Mouse (Mus musculus) midbrain, embryonic 10.5 days (tissue): ENCODE results near the gene Mif. TPM values are rescaled to one million over a fixed set of nuclear protein-coding genes. Genes with fewer than 3 reads are reported as not detected.

ENCODE experiments used
- DNase-seq: peaks from one replicate; pipeline ENCODE4 v3.0.0-alpha.2; 2017; ENCODE audit warnings: low spot score
- H3K27ac ChIP-seq: fragments of 300-500 bp; sonication (generic); replicated peaks from 2 replicates; pipeline ENCODE4 v1.5.1; 2016; ENCODE audit warnings: mild to moderate bottlenecking
- H3K27me3 ChIP-seq: fragments of 300-500 bp; sonication (generic); 2 replicates; pipeline ENCODE4 v1.6.1; 2016; ENCODE audit warnings: low read depth, mild to moderate bottlenecking; ENCODE audit not compliant: poor library complexity, severe bottlenecking
- H3K36me3 ChIP-seq: fragments of 300-500 bp; sonication (generic); 2 replicates; pipeline ENCODE4 v1.6.1; 2016; ENCODE audit warnings: mild to moderate bottlenecking, moderate library complexity
- H3K4me1 ChIP-seq: fragments of 300-500 bp; sonication (generic); 2 replicates; pipeline ENCODE4 v1.6.1; 2016
- H3K4me3 ChIP-seq: fragments of 300-500 bp; sonication (generic); 2 replicates; pipeline ENCODE4 v1.5.1; 2016; ENCODE audit warnings: mild to moderate bottlenecking, moderate library complexity
- H3K9me3 ChIP-seq: fragments of 300-500 bp; sonication (generic); replicated peaks from 2 replicates; pipeline ENCODE4 v1.6.1; 2016; ENCODE audit warnings: mild to moderate bottlenecking
- WGBS: fragments of 180-500 bp; shearing (Covaris S2); methylation state at CpG from one replicate; pipeline ENCODE4 v1.1.7; 2016; 5-methylcytosine and 5-hydroxymethylcytosine counted together
- polyA plus RNA-seq: library from polyadenylated mRNA; unstranded; fragments of >200 nt; fragmentation: Nextera tagmentation; extraction: Ambion mirVana; gene quantifications from 2 replicates; pipeline ENCODE4 v1.2.1, GENCODE M21; 2016

Gene Mif
- polyA plus RNA-seq, 1 experiment from 2014 or later: 3,289 TPM

GRCm38 (mm10) chr10:75884742-75885141 is 24.7 kb upstream of the Mif start:
- Histone ChIP-seq H3K9me3 (no peaks in the 10 kb centered on the region), H3K27me3 (peaks cover 7% of the 10 kb centered on the region; the same call in 1 of the 2 replicates), H3K27ac (no peak overlapping the region), H3K36me3 (no peaks in the 10 kb centered on the region), H3K4me1 (peaks cover 31% of the 10 kb centered on the region), H3K4me3 (no peak overlapping the region)
- WGBS: 95% methylated on average over 8 of the region's 8 CpGs
- no peak for DNase-seq

- H3K4me3 ChIP-seq: peak overlapping the region; percentile 35
- H3K4me1 ChIP-seq: peaks cover 21% of the 10 kb centered on the region
- WGBS: 1% methylated on average over 10 of the region's 10 CpGs
- DNase-seq: peak; percentile 73
- H3K9me3 ChIP-seq: no peaks in the 10 kb centered on the region
- H3K27ac ChIP-seq: no peak overlapping the region
- H3K27me3 ChIP-seq: peaks cover 7% of the 10 kb centered on the region; the same call in 1 of the 2 replicates
- H3K36me3 ChIP-seq: no peaks in the 10 kb centered on the region
Observed at GRCm38 (mm10) chr10:75883232-75883552, 23.2 kb upstream of the Mif start.

GRCm38 (mm10) chr10:75882433-75883231 is 22.6 kb upstream of the Mif start:
- peaks cover 7% of the 10 kb centered on the region; the same call in 1 of the 2 replicates for H3K27me3 ChIP-seq
- peak overlapping the region; percentile 35 for H3K4me3 ChIP-seq
- WGBS: 2% methylated on average over 15 of the region's 15 CpGs
- H3K36me3 ChIP-seq: no peaks in the 10 kb centered on the region
- peaks cover 21% of the 10 kb centered on the region for H3K4me1 ChIP-seq
- no peak for DNase-seq
- H3K9me3 ChIP-seq: no peaks in the 10 kb centered on the region
- H3K27ac ChIP-seq: peak overlapping the region; percentile 38; the same call in 1 of the 2 replicates

GRCm38 (mm10) chr10:75881578-75882432 is 21.8 kb upstream of the Mif start:
- Histone ChIP-seq H3K36me3 (no peaks in the 10 kb centered on the region), H3K27me3 (peaks cover 7% of the 10 kb centered on the region; the same call in 1 of the 2 replicates), H3K4me1 (peaks cover 21% of the 10 kb centered on the region), H3K4me3 (0 out of 2 replicates have a peak overlapping the region, but pooled peaks have one; percentile 14), H3K27ac (peak overlapping the region; percentile 38; the same call in 1 of the 2 replicates), H3K9me3 (no peaks in the 10 kb centered on the region)
- WGBS: 14% methylated on average over 20 of the region's 20 CpGs
- no peak for DNase-seq

- Histone ChIP-seq H3K9me3 (no peaks in the 10 kb centered on the region), H3K4me3 (no peak overlapping the region), H3K4me1 (peaks cover 21% of the 10 kb centered on the region), H3K27me3 (peaks cover 7% of the 10 kb centered on the region; the same call in 1 of the 2 replicates), H3K27ac (peak overlapping the region; percentile 28; the same call in 1 of the 2 replicates), H3K36me3 (no peaks in the 10 kb centered on the region)
- DNase-seq: no peak
- WGBS: 70% methylated on average over 6 of the region's 6 CpGs
Observed at GRCm38 (mm10) chr10:75880771-75881577, 20.9 kb upstream of the Mif start.

- no peak for DNase-seq
Observed at GRCm38 (mm10) chr10:75880351-75880750, 20.3 kb upstream of the Mif start.

GRCm38 (mm10) chr10:75878836-75879235 is 18.8 kb upstream of the Mif start:
- H3K4me1 ChIP-seq: peaks cover 29% of the 10 kb centered on the region
- H3K27ac ChIP-seq: no peak overlapping the region
- no peaks in the 10 kb centered on the region for H3K36me3 ChIP-seq
- H3K4me3 ChIP-seq: no peak overlapping the region
- no peak for DNase-seq
- peaks cover 7% of the 10 kb centered on the region; the same call in 1 of the 2 replicates for H3K27me3 ChIP-seq
- no peaks in the 10 kb centered on the region for H3K9me3 ChIP-seq
- 90% methylated on average over 3 of the region's 3 CpGs for WGBS

More at GRCm38 (mm10) chr10:75880351-75880750, 20.3 kb upstream of the Mif start:
- 93% methylated on average over 10 of the region's 10 CpGs for WGBS
- Histone ChIP-seq H3K27me3 (peaks cover 7% of the 10 kb centered on the region; the same call in 1 of the 2 replicates), H3K4me3 (no peak overlapping the region), H3K4me1 (peaks cover 21% of the 10 kb centered on the region), H3K27ac (no peak overlapping the region), H3K36me3 (no peaks in the 10 kb centered on the region), H3K9me3 (no peaks in the 10 kb centered on the region)

- Histone ChIP-seq H3K4me3 (peak overlapping the region; percentile 48), H3K36me3 (no peaks in the 10 kb centered on the region), H3K4me1 (peaks cover 24% of the 10 kb centered on the region), H3K27me3 (no peaks in the 10 kb centered on the region), H3K9me3 (no peaks in the 10 kb centered on the region), H3K27ac (peak overlapping the region; percentile 92)
- peak; percentile 56 for DNase-seq
- WGBS: 22% methylated on average over 10 of the region's 10 CpGs
Observed at GRCm38 (mm10) chr10:75873543-75874170, 13.6 kb upstream of the Mif start.

GRCm38 (mm10) chr10:75872915-75873542 is 13.0 kb upstream of the Mif start:
- WGBS: 2% methylated on average over 11 of the region's 11 CpGs
- Histone ChIP-seq H3K4me3 (peak overlapping the region; percentile 48), H3K9me3 (no peaks in the 10 kb centered on the region), H3K4me1 (peaks cover 24% of the 10 kb centered on the region), H3K27me3 (no peaks in the 10 kb centered on the region), H3K36me3 (no peaks in the 10 kb centered on the region), H3K27ac (peak overlapping the region; percentile 92)
- peak; percentile 89 for DNase-seq

- WGBS: 40% methylated on average over 10 of the region's 10 CpGs
- H3K4me1 ChIP-seq: peaks cover 24% of the 10 kb centered on the region
- no peaks in the 10 kb centered on the region for H3K9me3 ChIP-seq
- H3K4me3 ChIP-seq: peak overlapping the region; percentile 48
- H3K27me3 ChIP-seq: no peaks in the 10 kb centered on the region
- no peak for DNase-seq
- peak overlapping the region; percentile 92 for H3K27ac ChIP-seq
- no peaks in the 10 kb centered on the region for H3K36me3 ChIP-seq
Observed at GRCm38 (mm10) chr10:75872025-75872914, 12.2 kb upstream of the Mif start.

- Histone ChIP-seq H3K4me1 (peaks cover 38% of the 10 kb centered on the region), H3K9me3 (no peaks in the 10 kb centered on the region; the same call in 1 of the 2 replicates), H3K4me3 (no peak overlapping the region), H3K36me3 (peaks cover 26% of the 10 kb centered on the region), H3K27me3 (no peaks in the 10 kb centered on the region), H3K27ac (peak overlapping the region; percentile 100)
- no peak for DNase-seq
- WGBS: 53% methylated on average over 5 of the region's 5 CpGs
Observed at GRCm38 (mm10) chr10:75861587-75861986, 1.5 kb upstream of the Mif start.
